Mouse (Mus musculus) hindbrain, embryonic 16.5 days (tissue): ENCODE measurements around the gene Elmo2. TPM values are rescaled to one million over a fixed set of nuclear protein-coding genes. Genes with fewer than 3 reads are reported as not detected.

Source experiments
- ATAC-seq: fragments of 200-750 bp; cut with Nextera tagmentation; 2 replicates; pipeline ENCODE4 v1.8.0; 2017; ENCODE audit warnings: moderate TSS enrichment, moderate library complexity
- H3K27ac ChIP-seq: fragments of 300-500 bp; sonication (generic); 2 replicates; pipeline ENCODE4 v1.5.1; 2014; ENCODE audit warnings: low read depth, mild to moderate bottlenecking, control low read depth, low read length, moderate library complexity
- H3K27me3 ChIP-seq: fragments of 300-500 bp; sonication (generic); replicated peaks from 2 replicates; pipeline ENCODE4 v1.6.1; 2014; ENCODE audit warnings: low read length; ENCODE audit not compliant: control insufficient read depth, insufficient read depth
- H3K36me3 ChIP-seq: fragments of 300-500 bp; sonication (generic); 2 replicates; pipeline ENCODE4 v1.6.1; 2014; ENCODE audit warnings: mild to moderate bottlenecking, low read length, moderate library complexity, mixed read lengths; ENCODE audit not compliant: control insufficient read depth, insufficient read depth
- H3K4me1 ChIP-seq: fragments of 300-500 bp; sonication (generic); 2 replicates; pipeline ENCODE4 v1.6.1; 2014; ENCODE audit warnings: low read depth, low read length; ENCODE audit not compliant: control insufficient read depth, insufficient read depth
- H3K4me2 ChIP-seq: fragments of 300-500 bp; sonication (generic); 2 replicates; pipeline ENCODE4 v1.6.1; 2014; ENCODE audit warnings: mild to moderate bottlenecking, low read length, control low read depth, moderate library complexity
- H3K4me3 ChIP-seq: fragments of 300-500 bp; sonication (generic); 2 replicates; pipeline ENCODE4 v1.5.1; 2014; ENCODE audit warnings: mild to moderate bottlenecking, low read length, control low read depth, moderate library complexity
- H3K9ac ChIP-seq: fragments of 300-500 bp; sonication (generic); 2 replicates; pipeline ENCODE4 v1.6.1; 2014; ENCODE audit warnings: low read depth, mild to moderate bottlenecking, control low read depth, low read length, moderate library complexity
- H3K9me3 ChIP-seq: fragments of 300-500 bp; sonication (generic); 2 replicates; pipeline ENCODE4 v1.6.1; 2014; ENCODE audit warnings: mild to moderate bottlenecking, low read length, moderate library complexity; ENCODE audit not compliant: control insufficient read depth
- WGBS: fragments of 180-500 bp; shearing (Covaris S2); extraction: QIAGEN DNeasy Blood & Tissue Kit; methylation state at CpG from one replicate; pipeline ENCODE4 v1.1.7; 2014; 5-methylcytosine and 5-hydroxymethylcytosine counted together
- polyA plus RNA-seq: library from polyadenylated mRNA; unstranded; fragments of >200 nt; fragmentation: Nextera tagmentation; extraction: Ambion mirVana; gene quantifications from 2 replicates; pipeline ENCODE4 v1.2.1, GENCODE M21; 2015

Gene Elmo2
- polyA plus RNA-seq, 1 experiment from 2014 or later, result 96.2 TPM

DNA sequence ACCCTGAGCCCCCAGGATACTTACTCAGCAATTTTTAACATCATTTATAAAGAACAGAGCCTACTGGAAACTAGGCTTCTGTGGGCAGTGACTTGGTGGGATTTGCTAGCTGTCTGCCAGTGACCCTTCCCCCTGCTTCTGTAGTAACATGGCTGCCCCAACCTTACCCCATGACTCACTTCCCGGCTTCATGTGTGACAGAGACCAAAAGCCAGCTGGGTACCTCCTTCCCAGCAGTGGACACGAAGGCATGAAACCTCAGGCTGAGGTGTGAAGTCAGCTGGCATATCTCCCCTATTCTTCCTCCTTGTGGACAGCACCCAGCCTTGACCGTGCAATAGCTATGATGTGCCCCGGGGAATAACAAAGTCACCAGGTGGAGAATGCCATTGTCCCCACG lies 2.5 kb upstream of the Elmo2 start:
- H3K27me3 ChIP-seq, result 0 out of 2 replicates have a peak, but pooled peaks cover 2% of the 10 kb centered on the region
- no peaks in the 10 kb centered on the region for H3K9me3 ChIP-seq
- H3K4me1 ChIP-seq, result peaks cover 27% of the 10 kb centered on the region
- H3K27ac ChIP-seq, result no peak overlapping the region
- 80% methylated on average over 5 of the region's 5 CpGs for WGBS
- ATAC-seq, result no peak
- no peak overlapping the region for H3K4me2 ChIP-seq
- no peak overlapping the region for H3K4me3 ChIP-seq
- no peaks in the 10 kb centered on the region for H3K36me3 ChIP-seq
- no peak overlapping the region for H3K9ac ChIP-seq

DNA sequence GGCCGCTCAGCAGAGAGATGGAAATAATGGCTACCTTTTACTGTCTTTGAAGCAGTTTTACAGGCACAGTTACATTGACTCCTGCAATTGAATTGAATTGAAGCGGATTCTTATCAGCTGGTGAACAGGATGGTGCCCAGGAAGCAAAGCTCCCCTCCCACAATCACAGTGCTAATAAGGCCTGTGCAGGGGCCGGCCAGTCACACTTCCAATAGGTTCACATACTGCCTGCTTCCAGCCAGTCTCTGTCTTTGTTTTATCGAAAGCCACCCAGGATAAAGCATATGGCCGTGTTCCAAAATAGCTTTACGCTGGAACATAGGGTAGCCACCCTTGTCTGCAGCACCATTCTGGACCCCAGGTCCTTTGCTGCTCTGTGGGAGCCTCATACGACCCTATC lies 1.1 kb upstream of the Elmo2 start:
- 0 out of 2 replicates have a peak, but pooled peaks cover 2% of the 10 kb centered on the region for H3K27me3 ChIP-seq
- peak overlapping the region; percentile 77; the same call in 1 of the 2 replicates for H3K9ac ChIP-seq
- no peaks in the 10 kb centered on the region for H3K36me3 ChIP-seq
- peak overlapping the region; percentile 61; the same call in 1 of the 2 replicates for H3K4me3 ChIP-seq
- peak overlapping the region; percentile 95 for H3K4me2 ChIP-seq
- H3K4me1 ChIP-seq, result peaks cover 33% of the 10 kb centered on the region
- WGBS, result 29% methylated on average over 7 of the region's 7 CpGs
- ATAC-seq, result no peak
- peak overlapping the region; percentile 91 for H3K27ac ChIP-seq
- H3K9me3 ChIP-seq, result no peaks in the 10 kb centered on the region

DNA sequence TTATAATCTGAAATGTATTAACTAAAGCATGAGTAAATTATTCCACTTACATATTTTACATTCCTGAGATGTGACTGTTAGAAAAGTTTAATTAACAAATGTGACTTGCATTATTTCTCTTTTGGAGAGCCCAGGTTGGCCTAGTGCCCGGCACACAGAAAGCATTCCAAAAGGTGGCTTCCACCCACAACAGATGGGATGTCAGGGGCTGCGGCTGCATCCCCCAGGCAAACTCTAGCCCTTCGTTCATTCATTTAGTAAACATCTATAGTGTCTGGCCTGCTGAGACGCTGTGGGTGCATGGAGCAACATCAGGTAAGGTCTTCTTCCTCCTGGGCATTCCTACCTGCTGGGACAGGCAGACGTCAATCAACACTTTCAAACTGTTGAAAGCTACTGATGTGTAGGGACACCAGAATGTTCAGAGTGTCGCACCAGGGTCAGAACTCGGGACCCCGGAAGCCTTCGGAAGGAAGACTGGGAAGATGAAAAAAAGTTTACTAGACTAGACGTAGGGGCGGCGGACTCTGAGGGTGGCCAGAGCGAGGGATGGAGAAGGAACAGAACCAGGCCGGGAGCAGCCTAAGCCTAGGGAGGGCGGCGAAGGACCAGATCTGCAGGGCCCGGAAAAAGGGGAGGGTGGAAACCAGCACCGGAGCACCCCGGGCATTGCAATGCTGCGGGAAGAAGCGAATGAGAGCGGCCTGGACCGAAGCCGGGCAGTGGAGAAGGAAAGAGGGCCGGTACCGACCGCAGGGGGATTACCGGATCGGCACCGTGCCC lies 567 bp downstream of the Elmo2 start:
- Histone ChIP-seq H3K4me1 (peaks cover 46% of the 10 kb centered on the region), H3K9ac (peak overlapping the region; percentile 90), H3K4me2 (peak overlapping the region; percentile 90), H3K4me3 (peak overlapping the region; percentile 90), H3K27ac (peak overlapping the region; percentile 77), H3K36me3 (no peaks in the 10 kb centered on the region), H3K9me3 (no peaks in the 10 kb centered on the region), H3K27me3 (0 out of 2 replicates have a peak, but pooled peaks cover 2% of the 10 kb centered on the region)
- WGBS, result under 1% methylated on average over 29 of the region's 30 CpGs
- ATAC-seq, result peak; percentile 23; the same call in 1 of the 2 replicates

DNA sequence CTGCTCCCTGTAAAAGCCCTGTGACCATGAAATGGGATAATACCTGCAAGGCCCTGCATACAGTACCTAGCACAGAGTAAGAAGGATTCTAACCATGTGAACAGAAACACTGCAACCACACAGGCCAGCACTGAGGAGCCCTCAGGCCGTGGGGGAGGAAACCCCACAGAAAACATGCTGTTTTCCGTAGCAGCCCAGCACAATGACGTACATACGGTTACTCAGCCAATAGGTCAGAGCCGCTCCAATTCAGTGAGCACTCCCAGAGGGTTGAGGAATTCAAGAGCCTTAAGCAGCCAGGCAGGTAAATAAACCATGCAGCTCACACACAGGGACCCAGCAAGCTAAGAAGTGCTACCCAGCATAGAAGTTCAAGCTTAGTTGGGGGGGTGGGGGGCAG lies 2.4 kb downstream of the Elmo2 start:
- H3K4me2 ChIP-seq, result peak overlapping the region; percentile 2
- no peaks in the 10 kb centered on the region for H3K27me3 ChIP-seq
- no peaks in the 10 kb centered on the region for H3K36me3 ChIP-seq
- no peaks in the 10 kb centered on the region for H3K9me3 ChIP-seq
- H3K9ac ChIP-seq, result no peak overlapping the region
- H3K4me3 ChIP-seq, result no peak overlapping the region
- ATAC-seq, result no peak
- WGBS, result 45% methylated on average over 5 of the region's 5 CpGs
- H3K4me1 ChIP-seq, result peaks cover 51% of the 10 kb centered on the region
- no peak overlapping the region for H3K27ac ChIP-seq

DNA sequence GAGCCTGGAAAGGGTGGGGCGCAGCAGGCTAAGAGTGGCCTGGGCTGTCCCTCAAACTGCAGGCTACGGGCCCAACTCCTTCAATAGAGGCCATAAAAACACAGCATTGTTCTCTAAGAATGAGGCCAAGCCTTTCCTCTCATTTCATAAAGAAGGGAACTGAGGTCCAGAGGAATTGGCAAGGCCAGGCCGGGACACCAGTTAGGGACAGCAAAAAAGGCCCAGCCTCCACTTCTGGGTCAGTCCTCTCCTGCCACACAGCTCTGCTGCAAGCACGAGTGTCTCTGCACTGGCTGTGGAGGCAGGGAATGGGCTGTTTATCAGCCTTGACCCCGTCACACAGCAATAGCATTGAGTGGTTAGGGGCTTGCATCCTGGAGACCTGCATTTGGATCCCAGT lies 2.8 kb downstream of the Elmo2 start:
- no peak for ATAC-seq
- Histone ChIP-seq H3K9ac (no peak overlapping the region), H3K27me3 (no peaks in the 10 kb centered on the region), H3K4me3 (no peak overlapping the region), H3K36me3 (no peaks in the 10 kb centered on the region), H3K4me2 (no peak overlapping the region), H3K4me1 (peaks cover 55% of the 10 kb centered on the region), H3K9me3 (no peaks in the 10 kb centered on the region), H3K27ac (no peak overlapping the region)
- 64% methylated on average over 5 of the region's 5 CpGs for WGBS

DNA sequence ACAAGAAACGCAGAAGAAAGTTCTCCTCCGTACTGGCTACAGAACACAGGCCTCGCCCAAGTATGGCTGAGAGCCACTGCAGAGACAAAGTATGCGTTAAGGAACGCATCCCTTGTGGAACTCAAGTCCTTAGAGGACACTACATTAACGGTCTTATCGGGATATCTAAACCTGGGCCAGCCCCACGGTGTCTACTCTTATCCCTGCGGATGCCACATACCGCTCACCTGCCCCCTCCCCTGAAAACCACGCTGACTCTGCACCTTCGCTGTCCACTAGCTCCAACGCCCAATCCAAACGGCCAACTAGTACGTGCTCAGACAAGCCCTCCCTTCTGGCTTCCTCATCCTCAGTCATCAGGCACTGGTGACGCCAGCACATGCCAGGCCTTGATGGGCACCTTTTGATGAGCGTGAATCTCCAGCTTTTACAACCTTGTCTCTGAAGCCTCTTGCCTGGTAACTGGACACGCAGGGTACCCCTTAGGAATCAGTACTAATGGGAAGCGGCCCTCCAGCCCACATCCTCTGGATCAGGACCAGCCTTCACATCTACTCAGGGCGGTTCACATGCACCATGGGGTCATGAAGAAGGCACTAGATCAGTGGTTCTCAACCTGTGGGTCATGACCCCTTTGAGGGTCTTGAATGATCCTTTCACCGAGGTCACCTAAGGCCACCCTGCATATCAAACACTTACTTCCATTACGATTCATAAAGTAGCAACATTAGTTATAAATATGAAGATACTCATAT lies 4.1 kb downstream of the Elmo2 start:
- H3K4me2 ChIP-seq, result no peak overlapping the region
- H3K9me3 ChIP-seq, result no peaks in the 10 kb centered on the region
- no peak overlapping the region for H3K4me3 ChIP-seq
- H3K27ac ChIP-seq, result no peak overlapping the region
- H3K9ac ChIP-seq, result no peak overlapping the region
- 89% methylated on average over 22 of the region's 22 CpGs for WGBS
- no peak for ATAC-seq
- H3K27me3 ChIP-seq, result no peaks in the 10 kb centered on the region
- H3K36me3 ChIP-seq, result no peaks in the 10 kb centered on the region
- H3K4me1 ChIP-seq, result peaks cover 64% of the 10 kb centered on the region

DNA sequence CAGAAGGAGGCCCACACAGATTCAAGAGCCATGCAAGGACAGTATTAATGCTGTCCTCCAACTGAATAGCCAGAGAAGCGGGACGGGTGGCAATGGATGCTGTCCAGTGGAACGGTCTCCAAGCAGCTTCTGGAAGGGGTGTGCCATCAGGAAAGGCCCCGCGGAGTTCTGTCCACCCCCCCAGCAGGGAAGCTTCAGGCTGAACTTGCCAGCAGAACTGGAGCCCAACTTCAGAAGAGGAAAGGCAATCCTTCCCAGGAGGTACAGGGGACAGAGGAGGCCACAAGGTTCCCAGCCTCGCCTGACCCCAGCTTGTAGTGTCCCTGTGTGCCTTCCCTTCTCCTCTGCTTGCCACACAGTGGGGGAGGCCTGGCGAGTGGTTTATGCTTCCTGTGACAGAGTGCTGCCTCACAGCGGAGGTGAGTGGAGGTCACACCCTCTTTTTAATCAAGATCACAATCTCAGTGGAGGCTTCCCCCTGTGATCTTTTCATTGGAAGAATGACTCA lies 4.8 kb downstream of the Elmo2 start:
- no peak overlapping the region; the same call in 1 of the 2 replicates for H3K9ac ChIP-seq
- 41% methylated on average over 8 of the region's 8 CpGs for WGBS
- H3K36me3 ChIP-seq, result no peaks in the 10 kb centered on the region
- peaks cover 67% of the 10 kb centered on the region for H3K4me1 ChIP-seq
- no peak overlapping the region for H3K4me3 ChIP-seq
- H3K9me3 ChIP-seq, result no peaks in the 10 kb centered on the region
- H3K4me2 ChIP-seq, result no peak overlapping the region; the same call in 1 of the 2 replicates
- peak overlapping the region; percentile 41 for H3K27ac ChIP-seq
- no peaks in the 10 kb centered on the region for H3K27me3 ChIP-seq
- no peak for ATAC-seq

DNA sequence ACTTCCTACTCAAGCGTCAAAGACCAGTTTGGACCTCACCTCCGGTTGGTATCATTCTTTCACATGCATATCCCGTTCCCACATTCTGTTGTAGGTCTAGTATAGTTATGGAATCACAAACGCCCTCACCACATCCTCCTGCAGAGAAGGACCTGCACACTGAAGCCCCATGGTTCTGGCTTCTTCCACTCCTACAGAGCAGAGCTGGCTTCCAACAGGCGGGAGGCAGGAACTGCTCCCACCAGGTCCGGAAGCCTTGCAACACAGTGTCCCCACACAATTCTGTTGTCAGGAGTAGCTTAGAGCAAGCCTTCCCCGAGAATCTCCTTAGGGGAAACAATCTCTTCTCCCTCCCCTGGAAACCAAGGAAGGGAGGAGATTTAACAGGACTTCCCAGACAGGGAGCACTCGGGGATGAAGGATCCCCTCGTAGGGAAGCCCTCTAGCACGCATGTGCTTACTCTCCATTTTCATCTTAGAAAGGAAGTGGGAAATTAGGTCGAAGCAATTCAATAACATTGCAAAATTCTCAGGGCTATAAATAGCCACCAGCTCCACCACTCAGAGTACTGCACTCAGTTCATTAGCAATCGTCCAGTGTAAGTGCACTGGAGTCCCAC lies 5.6 kb downstream of the Elmo2 start:
- 57% methylated on average over 12 of the region's 12 CpGs for WGBS
- H3K4me2 ChIP-seq, result no peak overlapping the region

More for the DNA sequence above, 5.6 kb downstream of the Elmo2 start:
- Histone ChIP-seq H3K9me3 (no peaks in the 10 kb centered on the region), H3K4me1 (peaks cover 74% of the 10 kb centered on the region), H3K36me3 (no peaks in the 10 kb centered on the region; the same call in 1 of the 2 replicates), H3K4me3 (no peak overlapping the region), H3K27ac (peak overlapping the region; percentile 71), H3K27me3 (no peaks in the 10 kb centered on the region), H3K9ac (no peak overlapping the region)
- ATAC-seq, result no peak
